Mouse (Mus musculus): ENCODE data around the gene Ccs.

DNA sequence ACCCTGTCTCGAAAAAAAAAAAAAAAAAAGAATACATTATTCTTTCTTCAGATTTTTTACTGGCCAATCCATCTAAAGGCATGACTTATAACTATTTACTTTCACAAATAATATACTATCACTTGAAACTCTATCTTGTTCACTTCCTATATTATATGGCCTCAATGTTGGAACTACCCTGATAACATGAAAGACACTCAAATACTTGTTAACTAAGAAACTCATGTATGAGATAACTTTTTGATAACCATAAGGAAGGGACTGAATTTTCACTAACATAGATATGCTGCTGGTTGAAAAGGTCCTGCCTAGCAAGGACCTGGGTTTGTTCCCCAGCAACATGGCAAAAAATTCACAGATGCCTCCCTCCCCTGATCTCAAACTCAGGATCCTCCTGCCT, 43.2 kb downstream of the Ccs start:
- TF ChIP-seq CTCF (IDR thresholded peaks at IDR 0.05; ENCODE audit: control insufficient read depth, insufficient read depth, insufficient replicate concordance, low read depth, low read length) = no peak
- no peak for TF ChIP-seq POLR2A (IDR thresholded peaks at IDR 0.05; ENCODE audit: control insufficient read depth, low read depth, low read length)
